10 mouse cellular contexts compared by ENCODE assay signal in genomic region chr4:155887674-155888073, GRCm38 (mm10). TPM values are rescaled to one million over a fixed set of nuclear protein-coding genes. Genes with fewer than 3 reads are reported as not detected.
A peak's percentile ranks its signal among the peaks of the same experiment; 100 is the strongest.
DNase-seq lines count a peak whose midpoint lies in the region.
"Had no signal": no experiment of that assay in that cellular context is flagged by ENCODE, and none has a peak within 500 bp of the region (broad histone marks: within the 10 kb centered on the region; RNA-seq: fewer than 3 reads in every experiment).

No protein-coding gene starts in this region.

- DNase-seq in adrenal gland, adult 8-10 months = peak; percentile 0
- no peak for DNase-seq in adrenal gland, adult 18-20 months (ENCODE audit: low spot score in 2 of 2)
- DNase-seq in heart, adult 11 months = peak; percentile 84
- DNase-seq in heart, adult 18-20 months = no peak
- peak; percentile 10 to 53 for DNase-seq in spleen, postnatal 4 days (ENCODE audit: low spot score in 2 of 2)
- DNase-seq in spleen, adult 12 weeks (ENCODE audit: low spot score) = no peak
- DNase-seq: cerebellum, adult 18-20 months; cerebellum, adult 9-10 months; cerebellum, postnatal 14 days; gastrocnemius, postnatal 25 days had no signal

RNA-seq across cellular contexts. Expression of gene Pusl1, which starts 3.9 kb away (rescaled TPM):
- total RNA-seq in adrenal gland, adult 8-10 months (2022) = 10 to 100 TPM; 23.2 to 51.5 (median 41.4) TPM
- total RNA-seq in adrenal gland, adult 18-20 months (2021) = 10 to 100 TPM; 28.1 to 32.8 TPM
- total RNA-seq in heart, adult 18-20 months (2021) = 10 to 100 TPM; 10.4 to 12.8 TPM

RNA-seq across cellular contexts. Expression of gene Acap3, which starts 3.9 kb away (rescaled TPM):
- 10 to 100 TPM; 18.2 to 49.2 (median 30.9) TPM for total RNA-seq in adrenal gland, adult 8-10 months (2022)
- total RNA-seq in adrenal gland, adult 18-20 months (2021) = 10 to 100 TPM; 17.2 to 19.3 TPM
- total RNA-seq in heart, adult 18-20 months (2021) = 1 to 10 TPM; 8.6 to 8.8 TPM

RNA-seq across cellular contexts. Expression of gene Ints11, which starts 18.3 kb away (rescaled TPM):
- total RNA-seq in adrenal gland, adult 8-10 months (2022) = 10 to 100 TPM; 32.3 to 34.6 (median 33.3) TPM
- 10 to 100 TPM; 26.4 to 29.7 TPM for total RNA-seq in adrenal gland, adult 18-20 months (2021)
- total RNA-seq in heart, adult 18-20 months (2021) = 10 to 100 TPM; 14.7 to 14.9 TPM

RNA-seq across cellular contexts. Expression of gene Cptp, which starts 18.4 kb away (rescaled TPM):
- 10 to 100 TPM; 16.4 to 29.0 (median 17.9) TPM for total RNA-seq in adrenal gland, adult 8-10 months (2022)
- total RNA-seq in adrenal gland, adult 18-20 months (2021) = 10 to 100 TPM; 16.9 to 17.5 TPM
- total RNA-seq in heart, adult 18-20 months (2021) = 1 to 10 TPM; 6.2 to 8.0 TPM

RNA-seq across cellular contexts. Expression of gene Tas1r3, which starts 24.5 kb away (rescaled TPM):
- total RNA-seq in adrenal gland, adult 8-10 months (2022) = 1 to 10 TPM in 1 of 4 experiments, under 1 TPM in 3; 0.46 to 1.2 (median 0.62) TPM
- total RNA-seq in adrenal gland, adult 18-20 months (2021) = under 1 TPM; 0.27 to 0.42 TPM
- under 1 TPM; 0.22 to 0.23 TPM for total RNA-seq in heart, adult 18-20 months (2021)

Comparison
In these comparisons a context has a peak if more than half of its experiments do, and no peak if none do; other contexts are left out.
1. DNase-seq: peak in adrenal gland, adult 8-10 months (single experiment), heart, adult 11 months (single experiment) and spleen, postnatal 4 days (2 of 2); none in adrenal gland, adult 18-20 months (0 of 2), heart, adult 18-20 months (0 of 2) and spleen, adult 12 weeks (single experiment).